Mouse (Mus musculus) embryonic fibroblast, embryonic 13.5 days (primary cell): Measurements from ENCODE around the gene B3gnt8. TPM values are rescaled to one million over a fixed set of nuclear protein-coding genes. Genes with fewer than 3 reads are reported as not detected.

Experiments used
- H3K27ac ChIP-seq: 2 replicates; pipeline ENCODE4 v1.5.1; 2012; ENCODE audit warnings: low read length, control low read depth, inconsistent platforms; ENCODE audit not compliant: insufficient read depth
- H3K4me1 ChIP-seq: 2 replicates; pipeline ENCODE4 v1.6.1; 2011; ENCODE audit warnings: low read length; ENCODE audit not compliant: control insufficient read depth, insufficient read depth
- H3K4me3 ChIP-seq: 2 replicates; pipeline ENCODE4 v1.5.1; 2011; ENCODE audit warnings: mild to moderate bottlenecking, control low read depth, low read length; ENCODE audit not compliant: insufficient read depth
- CTCF ChIP-seq: IDR thresholded peaks from 2 replicates; pipeline ENCODE4 v1.5.1; 2011; ENCODE audit warnings: mild to moderate bottlenecking, control low read depth, low read length, moderate library complexity, borderline replicate concordance; ENCODE audit not compliant: insufficient read depth
- POLR2A ChIP-seq: IDR thresholded peaks from 2 replicates; pipeline ENCODE4 v1.6.1; 2011; ENCODE audit warnings: low read depth, mild to moderate bottlenecking, control low read depth, low read length, moderate library complexity
- polyA plus RNA-seq: library from polyadenylated mRNA; stranded (reverse); fragments of >200 nt; gene quantifications from 2 replicates; pipeline ENCODE4 v1.2.4, GENCODE M21; 2011; ENCODE audit warnings: low read depth; ENCODE audit not compliant: missing spikeins, insufficient read length

Gene B3gnt8
- polyA plus RNA-seq, 1 experiment: 0.83 TPM

- no peak overlapping the region for H3K4me3 ChIP-seq
- TF ChIP-seq CTCF: no peak
- no peak for TF ChIP-seq POLR2A
Observed at GRCm38 (mm10) chr7:25600666-25601065, 25.8 kb upstream of the B3gnt8 start.

GRCm38 (mm10) chr7:25601346-25601745 is 25.1 kb upstream of the B3gnt8 start:
- Histone ChIP-seq H3K4me1 (no peaks in the 10 kb centered on the region), H3K27ac (no peak overlapping the region), H3K4me3 (no peak overlapping the region)
- TF ChIP-seq CTCF (no peak), POLR2A (no peak)

More at GRCm38 (mm10) chr7:25600666-25601065, 25.8 kb upstream of the B3gnt8 start:
- Histone ChIP-seq H3K27ac (no peak overlapping the region), H3K4me1 (no peaks in the 10 kb centered on the region)

- H3K4me3 ChIP-seq: no peak overlapping the region
- no peaks in the 10 kb centered on the region for H3K4me1 ChIP-seq
- no peak for TF ChIP-seq CTCF
- TF ChIP-seq POLR2A: no peak
- H3K27ac ChIP-seq: no peak overlapping the region
Observed at GRCm38 (mm10) chr7:25606625-25607063, 19.8 kb upstream of the B3gnt8 start.

- TF ChIP-seq POLR2A (no peak), CTCF (no peak)
- no peaks in the 10 kb centered on the region for H3K4me1 ChIP-seq
- no peak overlapping the region for H3K27ac ChIP-seq
- H3K4me3 ChIP-seq: no peak overlapping the region
Observed at GRCm38 (mm10) chr7:25607196-25607595, 19.3 kb upstream of the B3gnt8 start.

GRCm38 (mm10) chr7:25610056-25610455 is 16.4 kb upstream of the B3gnt8 start:
- no peak for TF ChIP-seq POLR2A
- TF ChIP-seq CTCF: no peak
- no peak overlapping the region for H3K27ac ChIP-seq
- no peaks in the 10 kb centered on the region for H3K4me1 ChIP-seq
- no peak overlapping the region for H3K4me3 ChIP-seq

GRCm38 (mm10) chr7:25611501-25611900 is 15.0 kb upstream of the B3gnt8 start:
- H3K27ac ChIP-seq: no peak overlapping the region
- no peak overlapping the region for H3K4me3 ChIP-seq
- no peaks in the 10 kb centered on the region for H3K4me1 ChIP-seq
- TF ChIP-seq CTCF: no peak

GRCm38 (mm10) chr7:25614086-25614485 is 12.4 kb upstream of the B3gnt8 start:
- no peak overlapping the region for H3K4me3 ChIP-seq
- TF ChIP-seq POLR2A (no peak), CTCF (no peak)

GRCm38 (mm10) chr7:25614831-25615705 is 11.4 kb upstream of the B3gnt8 start:
- Histone ChIP-seq H3K4me1 (no peaks in the 10 kb centered on the region), H3K4me3 (no peak overlapping the region), H3K27ac (no peak overlapping the region)
- TF ChIP-seq POLR2A (no peak), CTCF (no peak)

More at GRCm38 (mm10) chr7:25614086-25614485, 12.4 kb upstream of the B3gnt8 start:
- no peak overlapping the region for H3K27ac ChIP-seq
- H3K4me1 ChIP-seq: no peaks in the 10 kb centered on the region

GRCm38 (mm10) chr7:25615706-25616011 is 10.8 kb upstream of the B3gnt8 start, which contains the start of gene Erich4:
TSS of gene Erich4 (minus strand) at chr7:25615892.
- Histone ChIP-seq H3K4me1 (no peaks in the 10 kb centered on the region), H3K4me3 (no peak within 1 kb of the TSS), H3K27ac (no peak within 1 kb of the TSS)
- TF ChIP-seq CTCF (no peak), POLR2A (no peak)

GRCm38 (mm10) chr7:25617376-25618160 is 8.9 kb upstream of the B3gnt8 start:
- Histone ChIP-seq H3K27ac (no peak overlapping the region), H3K4me3 (no peak overlapping the region), H3K4me1 (no peaks in the 10 kb centered on the region)
- TF ChIP-seq POLR2A (no peak), CTCF (no peak)
